Mouse (Mus musculus): ENCODE data around the gene Ubtd1.

Gene Ubtd1

DNA sequence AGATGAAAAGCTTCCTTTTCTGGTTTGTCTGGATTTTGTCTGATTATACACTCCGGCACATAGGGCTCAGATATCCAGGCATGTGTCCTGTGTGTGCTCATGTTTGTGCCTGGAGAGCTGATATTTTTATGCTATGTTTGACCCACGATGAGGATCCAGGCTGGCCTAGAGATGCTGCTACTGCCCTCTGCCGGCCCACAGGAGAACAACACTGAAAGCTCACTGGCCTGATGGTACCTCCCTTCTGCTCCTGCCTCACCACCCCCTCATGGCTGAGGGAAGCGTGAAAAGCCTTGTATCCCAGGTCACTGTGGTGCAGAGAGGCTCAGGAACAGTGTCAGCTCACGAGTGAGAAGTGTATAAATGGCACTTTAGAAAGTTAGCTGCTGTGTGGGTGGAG lies 44.6 kb downstream of the Ubtd1 start:
- peak; percentile 78 for DNase-seq

GRCm38 (mm10) chr19:42031112-42031511 lies 49.5 kb downstream of the Ubtd1 start:
- DNase-seq = no peak

GRCm38 (mm10) chr19:42033611-42034010 lies 52.0 kb downstream of the Ubtd1 start:
- no peak for DNase-seq

DNA sequence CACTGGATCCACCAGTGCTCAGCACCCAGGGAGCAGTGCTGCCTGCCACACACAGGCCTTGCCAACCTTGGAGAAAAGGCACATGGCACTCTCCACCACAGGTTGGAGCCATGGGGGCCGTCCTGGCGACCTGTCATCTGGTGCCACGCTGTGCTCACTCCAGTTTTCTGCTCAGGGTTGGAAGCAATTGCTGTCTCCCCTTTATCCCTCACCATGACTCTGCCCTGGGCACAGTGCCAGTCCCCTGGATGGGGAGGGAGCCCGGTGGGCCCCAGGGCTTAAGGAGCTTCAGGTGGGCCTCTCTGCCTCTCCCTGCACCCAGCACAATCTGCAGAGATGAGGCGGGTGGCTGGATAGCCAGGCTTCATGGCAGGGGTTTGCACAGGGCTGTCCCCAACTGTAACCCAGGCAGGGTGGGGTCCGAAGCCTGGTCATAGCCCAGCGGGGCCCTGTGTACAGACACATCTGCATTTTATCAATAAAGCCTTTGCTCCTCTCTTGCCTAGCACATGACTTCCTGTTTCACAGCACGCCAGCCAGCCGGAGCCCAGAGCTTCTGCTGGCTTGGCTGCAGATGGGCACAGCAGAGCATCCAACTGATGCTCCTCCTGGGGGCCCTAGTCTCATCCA lies 52.7 kb downstream of the Ubtd1 start:
- peak; percentile 28 for DNase-seq

GRCm38 (mm10) chr19:42034881-42035455 lies 53.4 kb downstream of the Ubtd1 start:
- DNase-seq = no peak

DNA sequence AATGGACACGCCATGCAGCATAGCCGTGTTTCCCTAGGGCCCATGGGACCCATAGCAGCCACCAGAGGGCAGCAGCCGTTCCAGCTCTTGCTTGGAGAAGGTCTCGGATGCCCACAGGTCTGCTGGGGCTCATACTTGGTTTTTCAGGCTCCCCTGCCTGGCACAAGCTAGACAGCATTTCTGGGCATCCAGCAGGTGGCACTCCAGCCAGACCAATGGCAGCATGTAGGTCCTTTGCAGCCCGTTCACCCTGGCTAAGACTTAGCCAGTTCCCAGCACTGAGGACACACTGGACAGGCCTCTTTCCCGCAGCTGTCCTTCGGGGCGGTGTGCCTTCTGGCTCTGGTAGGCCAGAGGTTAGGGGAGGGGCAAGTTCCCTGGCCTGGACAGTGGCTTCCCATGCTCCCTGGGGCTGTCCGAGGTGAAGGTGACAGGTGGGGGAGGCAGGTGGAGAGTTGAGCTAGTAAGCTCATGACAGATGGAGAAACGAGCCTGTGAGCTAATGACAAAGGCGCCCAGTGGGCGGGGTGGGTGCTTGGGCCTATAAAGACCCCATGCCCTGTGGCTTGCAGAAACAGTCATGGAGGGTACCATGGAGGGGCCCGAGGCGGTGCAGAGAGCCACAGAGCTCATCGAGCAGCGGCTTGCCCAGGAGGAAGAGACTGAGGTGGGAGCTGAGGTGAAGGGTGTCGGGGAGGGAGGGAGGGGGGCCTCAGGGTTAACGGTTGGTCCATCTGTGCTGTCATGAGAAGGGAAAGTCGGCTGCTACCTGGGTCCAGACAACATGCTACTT lies 54.1 kb downstream of the Ubtd1 start, which contains the start of gene Ankrd2:
Gene Ankrd2, plus strand, starts transcription at position 545 of the 793 bp plus-strand sequence.
- peak; percentile 84 for DNase-seq

DNA sequence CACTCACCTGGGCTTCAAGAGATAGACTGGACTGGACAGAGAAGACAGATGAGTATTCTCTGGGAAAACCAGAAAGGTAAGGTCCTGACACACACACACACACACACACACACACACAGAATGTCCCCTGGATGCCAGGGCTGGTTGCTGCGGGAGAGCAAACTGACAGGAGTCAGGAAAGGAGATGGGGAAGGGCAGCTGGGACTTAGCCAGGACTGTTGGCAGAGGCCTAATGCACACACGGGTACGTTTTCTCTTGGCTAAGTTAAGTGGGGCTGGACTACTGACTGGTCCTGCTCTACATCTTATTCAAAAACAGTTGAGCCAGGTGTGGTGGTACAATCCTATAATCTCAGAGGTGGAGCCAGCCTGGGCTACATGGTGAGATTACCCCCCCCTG lies 54.8 kb downstream of the Ubtd1 start:
- no peak for DNase-seq

DNA sequence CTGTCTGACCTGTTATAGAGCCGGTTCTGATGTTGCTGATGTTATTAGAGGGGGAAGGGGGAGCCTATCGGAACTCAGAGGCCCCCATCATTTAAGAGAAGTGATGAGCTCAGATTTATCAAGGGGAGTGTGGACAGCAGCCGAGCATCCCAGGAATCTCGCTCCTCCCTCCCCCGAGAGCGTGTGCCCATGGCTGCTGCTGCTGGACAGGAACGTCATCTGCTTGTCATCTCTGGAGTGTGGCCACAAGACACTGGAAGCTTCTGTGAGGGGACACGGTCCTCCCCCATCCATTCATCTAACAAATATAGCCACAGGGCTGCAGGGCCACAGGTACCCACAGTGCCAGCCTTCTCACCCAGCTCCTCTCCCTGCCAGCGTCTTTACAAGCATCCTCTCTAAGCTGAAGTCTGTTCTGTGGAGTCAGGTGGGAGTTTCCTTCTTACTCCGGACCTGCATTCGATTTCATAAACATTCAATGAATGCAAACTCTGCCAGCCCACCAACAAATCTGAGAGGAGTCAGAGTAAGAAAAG lies 55.7 kb downstream of the Ubtd1 start:
- no peak for DNase-seq

DNA sequence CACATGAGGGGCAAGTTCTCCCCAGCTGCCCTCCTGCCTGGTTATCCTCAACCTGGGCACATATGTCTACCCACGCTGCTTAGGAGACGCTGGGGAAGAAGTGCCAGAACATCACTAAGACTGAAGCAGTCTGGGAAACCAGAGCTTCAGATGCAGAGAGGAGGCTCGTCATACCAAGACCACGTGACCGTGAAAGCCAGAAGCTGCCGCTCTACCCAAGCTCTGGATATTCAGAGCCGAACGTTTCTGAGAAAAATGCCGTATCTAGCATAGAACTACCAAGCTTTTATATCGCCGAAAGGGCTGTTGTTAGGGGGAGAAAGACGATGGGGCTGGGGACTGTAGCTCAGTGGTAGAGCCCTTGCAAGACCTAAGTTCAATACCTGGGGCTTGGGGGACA lies 56.7 kb downstream of the Ubtd1 start:
- DNase-seq = no peak

DNA sequence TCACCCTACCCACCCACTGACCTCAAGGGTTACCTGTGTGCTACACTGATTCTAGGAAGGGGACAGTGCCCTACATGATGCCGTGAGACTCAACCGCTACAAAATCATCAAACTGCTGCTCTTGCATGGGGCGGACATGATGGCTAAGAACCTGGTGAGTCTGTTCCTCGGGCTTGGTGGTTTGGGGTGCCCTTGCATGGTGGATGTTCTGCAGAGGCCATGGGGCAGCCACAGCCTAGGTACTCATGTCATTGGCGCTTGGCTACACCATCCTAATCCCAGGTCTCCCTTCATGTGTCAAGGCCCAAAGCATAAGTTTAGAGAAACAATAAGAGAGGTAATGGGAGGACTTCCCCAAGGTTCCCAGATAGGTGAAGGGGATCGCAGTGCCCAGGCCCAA lies 62.4 kb downstream of the Ubtd1 start:
- DNase-seq = no peak

GRCm38 (mm10) chr19:42045269-42046102 lies 63.9 kb downstream of the Ubtd1 start, which contains the start of gene Hoga1:
Gene Hoga1, plus strand, starts transcription at chr19:42045610.
- peak; percentile 75 for DNase-seq

- DNase-seq = no peak
Observed at GRCm38 (mm10) chr19:42050251-42050650, 68.7 kb downstream of the Ubtd1 start.

GRCm38 (mm10) chr19:42051351-42051750 lies 69.8 kb downstream of the Ubtd1 start:
- no peak for DNase-seq

DNA sequence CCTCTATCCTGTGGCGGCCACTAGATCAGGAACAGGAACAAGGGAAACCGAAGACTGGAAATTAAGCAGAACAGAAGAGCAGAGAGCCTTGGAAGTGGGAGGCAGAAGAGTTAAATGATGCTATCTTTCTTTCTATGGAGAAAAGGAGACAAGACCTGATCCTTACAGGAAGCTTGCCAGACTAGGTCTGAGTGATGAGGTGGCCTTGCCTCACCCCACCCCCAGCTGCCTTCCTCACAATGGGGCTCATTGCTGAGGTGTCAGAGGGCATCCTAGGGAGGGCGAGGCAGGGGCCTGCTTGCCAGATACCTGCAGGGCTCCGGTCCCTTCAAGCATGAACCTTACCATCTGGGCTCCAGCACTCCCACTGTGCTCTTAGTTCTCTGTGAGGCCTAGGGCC lies 70.4 kb downstream of the Ubtd1 start, which contains the start of gene 4933411K16Rik:
Gene 4933411K16Rik, plus strand, starts transcription at position 301 of the 400 bp plus-strand sequence.
- no peak for DNase-seq

- DNase-seq = no peak
Observed at GRCm38 (mm10) chr19:42054255-42054654, 72.7 kb downstream of the Ubtd1 start.

GRCm38 (mm10) chr19:42055881-42056280 lies 74.3 kb downstream of the Ubtd1 start:
- no peak for DNase-seq

- DNase-seq = no peak
Observed at GRCm38 (mm10) chr19:42056719-42057409, 75.3 kb downstream of the Ubtd1 start.

DNA sequence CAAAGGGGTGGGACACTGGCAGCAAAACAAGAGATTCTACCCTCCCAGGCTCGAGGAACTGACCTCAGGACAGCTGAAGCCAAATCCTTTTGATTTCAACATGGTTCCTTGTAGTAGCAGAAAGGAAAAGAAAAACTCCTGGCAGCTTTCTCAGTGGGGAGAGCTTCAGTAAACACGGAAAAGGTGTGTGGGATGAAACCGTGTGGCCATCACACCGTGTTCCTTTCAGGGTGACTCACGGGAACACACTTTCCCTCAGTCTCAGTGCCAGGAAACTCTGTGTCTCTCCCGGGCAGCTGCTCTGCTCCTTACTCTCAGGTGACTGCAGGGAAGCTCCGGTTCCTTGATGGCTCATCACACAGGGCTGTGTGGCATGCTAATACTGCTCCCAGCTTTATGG lies 76.9 kb downstream of the Ubtd1 start:
- DNase-seq = no peak

DNA sequence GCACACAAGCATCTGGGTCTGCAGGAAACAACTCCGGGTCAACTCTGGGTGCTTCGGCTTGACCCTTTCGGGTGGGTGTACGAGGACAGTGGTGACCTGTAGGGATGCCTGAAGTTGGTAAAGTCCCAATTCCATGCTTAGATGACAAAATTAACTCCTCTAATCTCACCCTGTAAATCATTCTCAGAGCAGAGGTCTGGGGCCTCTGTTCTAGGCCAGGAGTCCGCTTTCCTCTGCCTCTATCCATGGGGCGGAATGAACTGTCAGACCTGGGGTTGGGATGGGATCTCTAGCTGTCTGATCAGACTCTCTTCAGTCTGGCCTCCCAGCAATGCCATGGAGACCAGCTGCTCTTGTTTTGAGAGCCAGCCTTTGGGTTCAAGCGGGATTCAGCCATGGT lies 79.9 kb downstream of the Ubtd1 start:
- no peak for DNase-seq

DNA sequence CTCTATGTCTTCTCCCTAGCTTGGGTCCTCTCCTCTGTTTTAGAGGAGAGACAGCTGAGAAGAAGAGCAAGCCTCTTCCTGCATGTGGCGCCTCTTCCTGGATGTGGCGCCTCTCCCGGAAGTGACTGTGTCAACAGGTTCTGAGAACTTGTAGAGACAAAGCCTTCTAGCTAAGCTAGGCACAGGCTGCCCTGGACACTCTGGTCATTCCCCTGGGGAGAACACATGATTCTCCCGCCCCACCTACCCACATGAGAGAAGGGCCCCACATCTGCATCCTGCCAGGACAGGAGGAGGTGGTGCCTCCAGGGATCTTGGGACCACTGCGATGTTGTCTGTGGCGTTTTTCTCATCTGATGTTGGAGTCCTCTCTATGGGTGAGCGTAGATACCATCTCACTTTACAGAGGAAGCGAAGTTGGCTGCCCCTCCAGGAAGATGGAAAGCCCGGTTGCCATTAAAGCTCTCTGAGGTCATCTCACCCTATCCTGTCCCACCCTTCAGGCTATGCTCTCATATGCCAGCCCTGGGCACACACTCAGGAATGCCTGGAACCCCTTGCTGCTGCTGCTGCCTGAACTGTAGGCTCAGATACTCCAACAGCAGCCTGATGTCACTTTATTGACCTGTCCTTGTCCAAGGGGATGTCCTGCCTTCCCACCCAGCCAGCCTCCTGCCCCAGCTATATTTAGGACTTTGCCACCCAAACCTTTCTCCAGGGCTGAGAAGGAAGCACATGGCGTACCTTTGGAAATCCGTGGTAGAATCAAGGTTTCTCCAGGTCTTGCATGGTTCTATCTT lies 87.1 kb downstream of the Ubtd1 start:
- no peak for DNase-seq

DNA sequence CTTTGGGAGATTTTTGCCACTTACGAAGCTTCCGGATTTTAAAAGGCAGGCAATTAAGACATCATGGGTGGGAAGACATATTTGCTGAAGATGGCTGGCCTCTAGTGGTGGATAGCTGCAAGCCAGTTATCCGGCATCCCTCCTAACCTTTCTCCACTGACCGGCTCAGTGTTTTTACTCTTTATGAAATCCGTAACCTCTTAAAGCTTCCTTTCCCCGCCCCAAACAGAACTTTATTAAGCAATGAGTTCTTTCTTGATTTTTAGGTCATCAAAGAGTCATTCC lies 87.6 kb downstream of the Ubtd1 start:
- DNase-seq = no peak
